7 mouse cellular contexts compared by ENCODE assay signal in genomic region chrX:41401590-41402240, GRCm38 (mm10). TPM values are rescaled to one million over a fixed set of nuclear protein-coding genes. Genes with fewer than 3 reads are reported as not detected.
DNase-seq lines count a peak whose midpoint lies in the region; ATAC-seq and TF ChIP-seq lines count a peak whose summit lies in the region.

No protein-coding gene starts in this region.

- 17% methylated on average over 20 of the region's 20 CpGs for WGBS in forebrain, embryonic 13.5 days
- 18% methylated on average over 19 of the region's 20 CpGs for WGBS in hindbrain, embryonic 16.5 days
- WGBS in liver, embryonic 12.5 days (ENCODE audit: insufficient replicate concordance) = 9% methylated on average over 20 of the region's 20 CpGs
- 19% methylated on average over 20 of the region's 20 CpGs for WGBS in neural tube, embryonic 15.5 days

- peaks cover 16% of the 10 kb centered on the region; the same call in 1 of the 2 replicates for H3K27me3 ChIP-seq in E14TG2a.4 (ENCODE audit: insufficient read depth, low read length)
- no peaks in the 10 kb centered on the region for H3K27me3 ChIP-seq in forebrain, embryonic 13.5 days
- H3K27me3 ChIP-seq in hindbrain, embryonic 16.5 days (replicated peaks; ENCODE audit: control insufficient read depth, insufficient read depth, low read length) = no peaks in the 10 kb centered on the region
- H3K27me3 ChIP-seq in liver, embryonic 12.5 days (replicated peaks) = peaks cover 33% of the 10 kb centered on the region
- no peaks in the 10 kb centered on the region for H3K27me3 ChIP-seq in neural tube, embryonic 15.5 days (replicated peaks)

- no peak for TF ChIP-seq CTCF in E14TG2a.4 (conservative IDR thresholded peaks at IDR 0.05; ENCODE audit: low read length)

- no peaks in the 10 kb centered on the region for H3K36me3 ChIP-seq in E14TG2a.4 (ENCODE audit: insufficient read depth, low read length)
- no peaks in the 10 kb centered on the region for H3K36me3 ChIP-seq in forebrain, embryonic 13.5 days (ENCODE audit: poor library complexity, severe bottlenecking)
- H3K36me3 ChIP-seq in hindbrain, embryonic 16.5 days (ENCODE audit: control insufficient read depth, insufficient read depth, low read length) = no peaks in the 10 kb centered on the region
- no peaks in the 10 kb centered on the region for H3K36me3 ChIP-seq in liver, embryonic 12.5 days
- H3K36me3 ChIP-seq in neural tube, embryonic 15.5 days = no peaks in the 10 kb centered on the region

- H3K4me1 ChIP-seq in E14TG2a.4 (replicated peaks; ENCODE audit: low read depth, low read length) = peaks cover 46% of the 10 kb centered on the region
- H3K4me1 ChIP-seq in forebrain, embryonic 13.5 days = peaks cover 9% of the 10 kb centered on the region; the same call in 1 of the 2 replicates
- H3K4me1 ChIP-seq in hindbrain, embryonic 16.5 days (ENCODE audit: control insufficient read depth, insufficient read depth, low read depth, low read length) = no peaks in the 10 kb centered on the region
- no peaks in the 10 kb centered on the region for H3K4me1 ChIP-seq in liver, embryonic 12.5 days
- peaks cover 6% of the 10 kb centered on the region; the same call in 1 of the 2 replicates for H3K4me1 ChIP-seq in neural tube, embryonic 15.5 days

- DNase-seq in Muller cell, postnatal 12 days (ENCODE audit: inconsistent ontology term) = peak; percentile 43
- DNase-seq in layer of hippocampus, postnatal 10 days (ENCODE audit: low spot score in 2 of 2) = no peak

- no peak overlapping the region for H3K27ac ChIP-seq in forebrain, embryonic 13.5 days
- H3K27ac ChIP-seq in hindbrain, embryonic 16.5 days (ENCODE audit: low read depth, low read length) = peak overlapping the region; percentile 56
- H3K27ac ChIP-seq in liver, embryonic 12.5 days = no peak overlapping the region
- H3K27ac ChIP-seq in neural tube, embryonic 15.5 days (replicated peaks) = peak overlapping the region; percentile 48

- peak overlapping the region; percentile 70 for H3K4me2 ChIP-seq in forebrain, embryonic 13.5 days
- peak overlapping the region; percentile 68 for H3K4me2 ChIP-seq in hindbrain, embryonic 16.5 days (ENCODE audit: low read length)
- H3K4me2 ChIP-seq in liver, embryonic 12.5 days = peak overlapping the region; percentile 60
- peak overlapping the region; percentile 66 for H3K4me2 ChIP-seq in neural tube, embryonic 15.5 days

- peak overlapping the region; percentile 48 for H3K4me3 ChIP-seq in E14TG2a.4 (replicated peaks; ENCODE audit: low read length)
- peak overlapping the region; percentile 46 for H3K4me3 ChIP-seq in forebrain, embryonic 13.5 days
- H3K4me3 ChIP-seq in hindbrain, embryonic 16.5 days (ENCODE audit: low read length) = peak overlapping the region; percentile 50
- peak overlapping the region; percentile 44 for H3K4me3 ChIP-seq in liver, embryonic 12.5 days
- H3K4me3 ChIP-seq in neural tube, embryonic 15.5 days (replicated peaks) = peak overlapping the region; percentile 47

- H3K9ac ChIP-seq in forebrain, embryonic 13.5 days = peak overlapping the region; percentile 61
- H3K9ac ChIP-seq in hindbrain, embryonic 16.5 days (ENCODE audit: low read depth, low read length) = peak overlapping the region; percentile 62
- no peak overlapping the region for H3K9ac ChIP-seq in liver, embryonic 12.5 days
- peak overlapping the region; percentile 44 for H3K9ac ChIP-seq in neural tube, embryonic 15.5 days (replicated peaks)

- peak; percentile 52 for ATAC-seq in forebrain, embryonic 13.5 days
- ATAC-seq in hindbrain, embryonic 16.5 days = peak; percentile 38
- ATAC-seq in liver, embryonic 12.5 days = no peak
- peak; percentile 33 for ATAC-seq in neural tube, embryonic 15.5 days (ENCODE audit: low FRiP score)

- no peaks in the 10 kb centered on the region for H3K9me3 ChIP-seq in E14TG2a.4 (ENCODE audit: low read length)
- no peaks in the 10 kb centered on the region for H3K9me3 ChIP-seq in forebrain, embryonic 13.5 days (replicated peaks)
- no peaks in the 10 kb centered on the region for H3K9me3 ChIP-seq in hindbrain, embryonic 16.5 days (ENCODE audit: control insufficient read depth, low read length)
- H3K9me3 ChIP-seq in liver, embryonic 12.5 days (replicated peaks) = no peaks in the 10 kb centered on the region
- no peaks in the 10 kb centered on the region for H3K9me3 ChIP-seq in neural tube, embryonic 15.5 days (replicated peaks)

RNA-seq across cellular contexts. Expression of gene Gria3, which starts 1.1 kb away (rescaled TPM):
- polyA plus RNA-seq in forebrain, embryonic 13.5 days (2015; fragmentation: Nextera tagmentation; extraction: Ambion mirVana) = 6.9 and 7.5 TPM in 2 replicates
- 20.4 and 20.5 TPM in 2 replicates for polyA plus RNA-seq in hindbrain, embryonic 16.5 days (2015; fragmentation: Nextera tagmentation; extraction: Ambion mirVana)
- polyA plus RNA-seq in liver, embryonic 12.5 days (2016; fragmentation: Nextera tagmentation; extraction: Ambion mirVana) = 2.2 and 3.5 TPM in 2 replicates
- polyA plus RNA-seq in neural tube, embryonic 15.5 days (2015; fragmentation: Nextera tagmentation; extraction: Ambion mirVana) = 17.6 and 19.1 TPM in 2 replicates
- 10 to 100 TPM; 95.2 to 98.5 TPM for total RNA-seq in layer of hippocampus, postnatal 10 days (2021)

Comparison
In these comparisons a context has a peak if more than half of its experiments do, and no peak if none do; other contexts are left out.
1. H3K27ac ChIP-seq: peak in hindbrain, embryonic 16.5 days (single experiment) and neural tube, embryonic 15.5 days (single experiment); none in forebrain, embryonic 13.5 days (single experiment) and liver, embryonic 12.5 days (single experiment).
2. Peak in every context shown above with its lines, with median percentiles within 50 percentile points of each other: H3K4me3 ChIP-seq and H3K4me2 ChIP-seq.